Mouse (Mus musculus): ENCODE results near the gene Uvrag.

The Uvrag gene

DNA sequence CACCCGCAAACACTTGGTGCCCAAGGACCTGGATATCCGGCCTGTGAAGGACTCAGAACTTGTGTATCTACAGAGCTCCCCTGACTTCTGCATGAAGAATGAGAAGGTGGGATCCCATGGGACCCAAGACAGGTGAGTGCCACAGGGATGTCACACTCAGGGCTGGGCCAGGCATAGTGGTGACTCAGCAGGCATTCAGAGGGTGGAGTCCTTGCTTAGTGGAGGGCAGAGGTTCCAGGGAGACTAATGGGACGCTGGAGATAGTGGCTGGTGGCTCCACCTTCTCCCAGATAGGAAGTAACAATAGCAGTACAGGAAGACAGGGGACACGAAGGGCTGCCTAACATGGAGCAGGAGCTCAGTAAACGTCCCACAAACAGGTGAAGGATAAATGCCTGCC, 290.6 kb downstream of the Uvrag start:
- no peak for DNase-seq (ENCODE audit: low read depth, low spot score)

DNA sequence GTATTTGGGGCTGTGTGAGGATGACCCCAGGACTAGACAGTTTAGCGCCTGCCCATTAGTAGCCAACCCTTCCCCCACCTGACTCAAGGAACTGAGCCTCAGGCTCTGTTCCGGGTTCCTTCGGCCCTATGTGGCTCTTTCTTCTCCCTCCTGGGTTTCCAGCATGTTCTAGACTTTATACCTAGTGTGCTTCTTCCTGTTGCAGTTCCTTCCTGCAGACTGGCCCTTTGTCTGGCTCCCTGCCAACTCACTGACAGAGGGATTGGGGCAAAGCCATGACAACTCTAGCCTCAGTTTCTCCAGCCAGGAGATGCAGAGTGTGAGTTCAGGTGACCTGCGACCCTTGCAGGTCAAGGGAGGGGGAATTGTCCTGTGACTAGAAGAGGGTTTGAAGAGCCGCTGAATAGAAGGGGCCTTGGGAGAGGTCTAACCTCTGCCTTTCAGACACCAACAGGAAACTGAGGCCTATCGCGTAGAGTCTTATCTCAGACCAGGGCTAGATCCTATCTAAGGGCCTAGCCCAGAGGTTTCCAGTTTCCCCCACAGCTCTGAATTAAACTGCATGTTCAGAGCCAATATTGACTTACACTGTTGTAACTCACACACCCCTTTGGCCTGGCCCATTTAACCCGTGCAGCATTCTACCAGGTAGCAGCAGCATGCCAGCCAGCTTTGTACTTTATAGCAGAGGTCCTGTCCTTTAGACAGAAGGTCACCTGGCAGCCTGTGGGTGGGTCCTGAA, 291.9 kb downstream of the Uvrag start:
- DNase-seq (ENCODE audit: low read depth, low spot score), result no peak

- DNase-seq (ENCODE audit: low read depth, low spot score), result no peak
Measured at GRCm38 (mm10) chr7:98843649-98844048, 297.3 kb downstream of the Uvrag start.

DNA sequence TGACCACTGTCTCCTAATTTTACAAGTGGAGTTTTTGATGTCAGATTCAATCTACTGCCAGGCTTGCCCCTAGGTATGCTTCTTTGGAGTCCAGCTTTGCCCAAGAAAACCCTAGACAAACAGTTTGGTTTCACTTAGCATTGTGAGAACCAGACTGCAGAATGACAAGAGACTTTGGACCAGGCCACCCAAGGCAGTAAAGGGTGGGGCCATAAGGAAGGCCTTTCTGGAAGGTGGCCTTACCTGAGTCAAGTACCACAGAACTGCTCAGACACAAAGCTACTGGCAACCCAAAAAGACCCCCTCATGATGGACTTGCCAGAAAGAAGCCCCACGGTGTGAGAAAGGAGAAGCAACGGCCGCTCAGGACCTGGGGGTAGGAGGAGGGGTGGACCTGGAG, 297.9 kb downstream of the Uvrag start:
- DNase-seq (ENCODE audit: low read depth, low spot score), result no peak

- DNase-seq (ENCODE audit: low read depth, low spot score), result peak; percentile 70
Measured at GRCm38 (mm10) chr7:98841802-98842201, 299.1 kb downstream of the Uvrag start.

DNA sequence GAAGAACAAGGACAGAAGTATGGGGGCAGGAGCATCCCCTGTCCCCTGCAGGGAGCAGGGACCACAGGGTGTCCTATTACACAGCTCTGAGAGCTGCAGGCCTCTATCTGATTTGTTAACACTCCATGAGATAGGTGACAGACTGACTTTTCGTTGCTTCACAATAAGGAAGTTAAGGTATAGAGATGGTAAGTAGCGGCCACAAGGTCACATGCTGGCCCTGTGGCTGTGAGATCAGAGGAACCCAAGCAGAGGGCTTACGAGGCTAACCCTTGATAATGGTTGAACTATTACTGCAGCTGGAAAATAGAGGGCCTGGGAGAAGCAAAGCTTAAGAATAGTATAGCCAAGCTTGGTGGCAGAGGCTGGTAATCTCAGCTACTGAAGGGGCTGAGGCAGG, 300.2 kb downstream of the Uvrag start:
- DNase-seq (ENCODE audit: low read depth, low spot score), result no peak

DNA sequence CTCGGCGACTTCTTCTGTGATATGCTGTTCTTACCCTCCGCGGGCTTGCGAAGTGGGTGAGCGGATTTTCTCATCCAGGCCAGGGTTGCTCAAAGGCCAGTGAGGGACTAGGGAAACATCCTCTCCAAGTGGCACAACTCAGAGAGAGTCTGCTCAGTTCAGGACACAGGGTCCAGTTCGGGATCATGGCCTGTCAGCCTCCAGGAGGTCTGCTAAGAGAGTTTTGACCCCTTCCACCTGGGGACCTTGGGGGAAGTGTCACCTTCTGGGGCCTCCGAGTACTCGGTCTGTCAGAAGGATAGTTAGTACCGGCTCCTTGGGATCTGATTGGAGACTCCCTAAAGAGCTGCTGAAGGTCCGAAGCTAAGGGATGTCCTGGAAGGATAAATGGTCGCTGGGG, 301.6 kb downstream of the Uvrag start:
- no peak for DNase-seq (ENCODE audit: low read depth, low spot score)

DNA sequence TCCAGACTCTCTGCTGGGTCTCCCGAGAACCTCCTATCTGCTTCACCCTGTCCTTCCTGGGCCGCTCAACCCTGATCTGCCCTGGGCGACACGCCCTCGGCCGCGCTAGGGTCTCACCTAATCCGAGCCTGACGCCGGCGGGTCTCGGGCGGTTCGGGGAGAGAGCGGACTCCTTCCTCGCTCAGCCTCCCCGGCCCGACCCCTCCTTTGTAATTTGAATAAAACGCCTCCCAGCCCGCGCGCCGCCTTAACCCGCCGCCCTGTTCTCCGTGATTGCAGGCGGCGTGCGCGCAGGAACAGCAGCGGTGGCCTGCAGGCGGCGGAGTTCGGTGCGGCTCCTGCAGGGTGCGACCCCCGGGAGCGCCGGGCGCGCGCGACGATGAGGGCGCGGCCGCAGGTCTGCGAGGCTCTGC, 302.2 kb downstream of the Uvrag start:
- DNase-seq (ENCODE audit: low read depth, low spot score), result peak; percentile 67

- peak; percentile 74 for DNase-seq (ENCODE audit: low read depth, low spot score)
Measured at GRCm38 (mm10) chr7:98837901-98838300, 303.0 kb downstream of the Uvrag start.

GRCm38 (mm10) chr7:98836646-98837045, 304.3 kb downstream of the Uvrag start:
- peak; percentile 82 for DNase-seq (ENCODE audit: low read depth, low spot score)

- DNase-seq (ENCODE audit: low read depth, low spot score), result no peak
Measured at GRCm38 (mm10) chr7:98835519-98836441, 305.2 kb downstream of the Uvrag start.

All from ES-CJ7 (cell line).